Mouse (Mus musculus) urinary bladder, postnatal 4 days (tissue): ENCODE measurements around the gene Mpo.

Experiments used
- DNase-seq, 2 experiments: peaks; one replicate each; pipeline ENCODE4 v3.0.0; 2021 to 2022; ENCODE audit warnings: low spot score in 2 of 2

The Mpo gene

DNA sequence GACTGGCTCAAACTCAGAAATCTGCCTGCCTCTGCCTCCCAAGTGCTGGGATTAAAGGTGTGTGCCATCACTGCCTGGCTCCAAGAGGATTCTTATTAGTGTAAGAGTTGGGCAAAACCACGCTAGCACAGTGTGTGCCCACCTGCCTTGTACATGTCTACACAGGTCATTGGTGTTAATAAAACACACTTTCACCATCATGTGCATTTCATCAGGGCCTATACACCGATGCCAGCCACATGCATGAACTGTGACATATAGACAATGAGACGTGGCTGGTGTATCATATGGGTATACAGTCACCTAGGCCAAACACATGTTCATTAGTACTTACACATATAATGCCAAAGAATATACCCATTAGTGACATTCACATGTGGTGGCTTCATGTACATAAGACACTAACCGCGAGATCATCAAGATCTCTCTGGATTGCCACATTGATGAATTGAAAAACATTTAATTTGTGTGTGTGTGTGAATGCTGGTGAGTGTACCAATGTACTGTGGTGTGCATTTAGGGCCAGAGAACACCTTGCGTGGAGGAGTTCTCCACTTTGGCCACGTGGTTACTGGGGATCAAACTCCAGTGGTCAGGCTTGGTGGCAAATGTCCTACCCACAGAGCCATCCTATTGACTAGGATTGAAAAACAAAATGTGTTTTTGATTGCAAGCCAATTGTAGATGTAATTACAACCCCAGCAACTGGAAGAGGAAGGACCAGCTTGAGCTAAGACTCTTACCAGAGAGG lies 35.0 kb upstream of the Mpo start:
- no peak for DNase-seq

DNA sequence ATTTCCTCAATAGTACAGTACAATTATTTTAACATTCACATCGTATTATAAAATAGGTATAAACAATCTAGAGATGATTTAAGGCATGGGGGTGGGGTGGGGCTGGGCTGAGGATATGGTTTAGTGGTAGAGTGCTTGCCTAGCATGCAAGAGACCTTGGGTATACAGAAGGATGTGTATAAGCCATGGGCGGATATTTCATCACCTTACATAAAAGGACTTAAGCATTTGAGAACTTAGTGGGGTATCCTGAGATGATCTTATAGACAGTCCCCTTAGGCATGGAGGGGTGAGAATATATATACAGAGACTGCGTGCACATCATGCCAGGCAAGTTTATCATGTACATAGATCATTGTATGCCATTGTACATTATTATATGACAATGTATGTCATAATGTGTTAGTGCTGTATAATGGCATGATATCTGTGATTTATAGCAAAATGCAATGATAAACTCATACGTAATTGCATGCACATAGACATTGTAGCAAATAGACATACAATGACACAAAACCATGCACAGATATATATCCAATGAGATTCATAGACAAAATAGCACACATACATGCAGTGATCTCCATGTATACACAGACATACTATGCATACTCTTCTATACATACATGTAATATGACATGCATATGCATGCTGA lies 34.3 kb upstream of the Mpo start:
- DNase-seq = no peak

DNA sequence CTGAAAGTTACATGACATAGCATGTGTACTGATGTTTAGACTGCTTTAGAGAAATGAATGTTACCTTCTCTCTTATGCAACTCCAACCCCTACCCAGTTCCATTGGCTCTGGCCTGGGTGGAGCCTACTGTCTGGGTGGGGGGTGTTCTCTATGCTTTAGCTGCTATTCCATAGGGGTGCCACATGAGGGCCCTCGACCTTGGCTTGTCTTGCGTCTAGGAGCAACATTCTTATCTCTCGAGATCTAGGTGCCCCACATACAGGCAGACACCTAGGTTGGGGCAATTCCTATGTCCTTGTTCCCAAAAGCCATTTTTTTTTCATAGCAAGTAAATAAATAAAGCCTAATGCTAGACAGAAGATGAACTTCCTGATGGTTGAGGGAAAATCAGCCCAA lies 33.8 kb upstream of the Mpo start:
- no peak for DNase-seq

DNA sequence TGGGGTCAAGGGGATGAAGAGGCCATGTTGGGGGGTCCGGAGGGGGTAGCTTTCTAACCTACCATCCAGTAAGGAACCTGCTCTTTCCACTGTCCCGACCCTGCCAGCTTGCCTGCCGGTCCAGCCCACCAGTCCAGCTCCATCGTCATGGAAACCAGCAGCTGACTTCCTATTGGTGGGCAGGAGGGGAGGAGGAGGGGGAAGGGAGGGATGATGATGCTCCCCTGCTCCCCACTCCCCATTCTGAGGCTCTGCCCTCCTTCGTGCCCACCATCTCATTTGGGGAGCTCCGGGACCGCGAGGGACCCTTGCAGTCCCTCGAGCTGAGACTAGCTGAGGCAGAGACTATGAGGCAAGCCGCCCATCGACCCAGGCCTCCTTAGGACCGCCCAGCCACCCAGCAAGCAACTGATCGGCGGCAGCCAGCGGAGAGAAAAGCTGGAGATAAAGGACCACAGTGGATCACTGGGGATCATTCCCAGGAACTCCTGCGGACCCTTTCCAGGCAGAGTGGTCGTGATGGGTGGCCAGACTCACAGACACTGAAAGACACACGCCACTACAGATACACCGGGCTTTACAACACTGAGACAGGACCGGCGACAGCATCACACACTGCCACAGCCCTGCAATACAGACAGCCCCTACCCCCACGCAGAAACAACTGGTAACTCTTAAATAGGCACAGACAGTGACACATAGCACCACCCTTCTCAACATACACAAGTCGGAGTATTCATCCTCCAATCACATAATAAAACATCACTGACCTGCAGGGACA lies 32.9 kb upstream of the Mpo start, which contains the start of gene Tspoap1:
Gene Tspoap1, plus strand, starts transcription at position 241 of the 781 bp plus-strand sequence.
- DNase-seq = no peak

DNA sequence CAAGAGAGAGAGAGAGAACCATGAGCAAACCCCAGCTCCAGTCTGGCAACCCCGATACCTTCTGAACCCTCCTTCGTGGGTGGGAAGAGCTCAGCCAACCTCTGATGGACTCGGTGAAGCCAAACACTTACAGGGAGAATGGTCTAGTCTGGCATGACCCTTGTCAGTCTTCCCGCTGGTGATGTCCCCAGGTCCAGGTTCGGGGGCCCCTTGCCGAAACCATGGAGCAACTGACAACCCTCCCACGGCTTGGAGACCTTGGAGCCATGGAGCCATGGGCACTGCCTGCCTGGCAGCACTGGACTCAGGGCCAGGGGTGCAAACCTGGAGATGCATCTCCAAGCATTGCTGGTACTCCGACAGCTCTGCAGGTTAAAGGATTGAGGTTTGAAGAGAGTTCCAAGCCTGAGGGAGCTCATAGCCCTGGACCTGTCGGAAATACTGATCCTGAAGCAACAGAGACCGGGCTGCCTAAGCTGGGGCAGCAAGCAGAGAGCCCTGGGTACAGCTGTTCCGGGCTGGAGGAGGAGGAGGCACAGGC lies 32.1 kb upstream of the Mpo start:
- DNase-seq = no peak

DNA sequence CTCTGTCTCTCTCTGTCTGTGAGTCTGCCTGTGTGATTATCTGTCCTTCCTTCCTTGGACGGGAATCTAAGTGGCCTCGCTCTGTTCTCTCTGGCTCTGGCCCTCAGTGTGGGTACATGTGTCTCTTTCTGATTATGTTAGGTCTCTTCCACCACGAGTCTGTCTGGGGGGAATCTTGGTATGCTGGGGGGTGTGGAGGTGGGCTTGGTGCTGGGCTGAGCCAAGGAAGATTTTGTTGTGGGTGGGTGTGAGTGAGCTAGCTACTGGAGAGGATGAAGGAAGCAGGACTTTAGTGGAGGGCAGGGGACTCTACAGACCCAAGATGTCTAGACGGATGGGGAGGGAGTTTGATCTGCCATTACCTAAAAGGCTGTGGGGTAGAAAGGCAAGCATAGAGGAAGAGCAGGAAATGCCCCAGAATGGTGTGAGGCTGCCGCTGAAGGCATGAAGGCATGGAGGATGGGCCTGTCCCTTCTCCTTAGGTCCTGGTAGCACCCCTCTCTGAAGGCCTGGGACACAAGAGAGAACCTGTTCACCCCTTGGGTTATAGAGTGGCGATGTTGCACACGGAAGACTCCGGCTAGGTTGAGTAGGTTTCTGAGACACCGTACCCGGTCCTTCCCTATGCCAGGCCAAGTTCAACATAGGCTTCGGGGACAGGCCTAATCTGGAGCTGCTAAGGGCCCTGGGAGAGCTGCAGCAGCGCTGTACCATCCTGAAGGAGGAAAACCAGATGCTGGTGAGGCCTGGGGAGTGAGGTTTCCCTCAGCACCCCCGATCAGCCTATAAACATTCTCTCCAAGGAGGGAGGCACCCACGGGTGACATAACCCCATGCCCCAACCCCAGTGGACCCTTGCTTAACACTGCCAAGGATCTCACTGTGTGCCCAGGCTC lies 31.3 kb upstream of the Mpo start:
- no peak for DNase-seq

DNA sequence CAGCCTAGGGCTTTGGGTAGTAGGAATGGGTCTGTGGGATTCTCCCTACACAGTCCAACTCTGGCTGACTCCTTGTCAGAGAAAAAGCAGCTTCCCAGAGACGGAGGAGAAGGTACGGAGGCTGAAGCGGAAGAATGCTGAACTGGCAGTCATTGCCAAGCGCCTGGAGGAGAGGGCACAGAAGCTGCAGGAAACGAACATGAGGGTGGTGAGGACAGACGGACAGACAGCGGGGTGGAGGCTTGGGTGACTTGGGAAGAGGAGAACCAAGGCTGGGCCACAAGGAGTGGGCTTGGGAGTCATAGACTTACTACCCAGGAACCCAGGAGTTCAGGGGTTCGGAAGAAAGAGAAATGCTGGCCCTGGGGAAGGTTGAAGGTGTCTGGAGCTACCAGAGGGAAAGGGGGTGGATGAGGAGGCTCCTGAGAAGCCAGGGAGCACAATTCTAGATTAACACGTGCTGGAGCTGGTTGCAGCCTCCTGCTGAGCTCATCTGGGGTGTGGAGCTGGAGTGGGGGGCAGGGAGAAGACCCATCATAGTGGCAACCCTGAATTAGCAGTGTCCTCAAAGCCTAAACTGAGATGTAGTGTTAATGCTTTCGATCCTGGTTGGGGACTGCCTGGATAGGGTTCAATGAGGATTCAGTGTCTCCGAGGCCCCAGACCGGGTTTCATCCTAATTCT lies 30.5 kb upstream of the Mpo start:
- DNase-seq = no peak

DNA sequence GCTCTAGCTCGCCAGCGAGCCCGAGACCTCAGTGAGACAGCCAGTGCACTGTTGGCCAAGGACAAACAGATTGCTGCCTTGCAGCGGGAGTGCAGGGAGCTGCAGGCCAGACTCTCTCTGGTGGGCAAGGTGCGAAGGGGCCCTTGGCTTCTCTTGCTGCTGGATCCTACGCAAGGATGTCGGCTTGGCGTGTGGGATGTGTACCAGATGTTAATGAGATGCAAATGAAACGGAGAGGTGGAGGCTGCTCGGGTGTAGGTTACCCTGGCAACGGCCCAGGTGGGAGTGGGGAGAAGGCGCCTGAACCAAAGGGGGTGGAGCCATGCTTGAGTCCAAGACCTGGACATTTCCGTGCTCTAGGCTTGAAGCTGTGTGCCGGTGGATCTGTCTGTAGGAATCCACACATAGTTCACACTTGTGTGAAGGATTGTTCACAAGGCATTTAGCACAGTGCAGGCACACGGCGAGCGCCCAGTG lies 29.8 kb upstream of the Mpo start:
- DNase-seq = no peak

DNA sequence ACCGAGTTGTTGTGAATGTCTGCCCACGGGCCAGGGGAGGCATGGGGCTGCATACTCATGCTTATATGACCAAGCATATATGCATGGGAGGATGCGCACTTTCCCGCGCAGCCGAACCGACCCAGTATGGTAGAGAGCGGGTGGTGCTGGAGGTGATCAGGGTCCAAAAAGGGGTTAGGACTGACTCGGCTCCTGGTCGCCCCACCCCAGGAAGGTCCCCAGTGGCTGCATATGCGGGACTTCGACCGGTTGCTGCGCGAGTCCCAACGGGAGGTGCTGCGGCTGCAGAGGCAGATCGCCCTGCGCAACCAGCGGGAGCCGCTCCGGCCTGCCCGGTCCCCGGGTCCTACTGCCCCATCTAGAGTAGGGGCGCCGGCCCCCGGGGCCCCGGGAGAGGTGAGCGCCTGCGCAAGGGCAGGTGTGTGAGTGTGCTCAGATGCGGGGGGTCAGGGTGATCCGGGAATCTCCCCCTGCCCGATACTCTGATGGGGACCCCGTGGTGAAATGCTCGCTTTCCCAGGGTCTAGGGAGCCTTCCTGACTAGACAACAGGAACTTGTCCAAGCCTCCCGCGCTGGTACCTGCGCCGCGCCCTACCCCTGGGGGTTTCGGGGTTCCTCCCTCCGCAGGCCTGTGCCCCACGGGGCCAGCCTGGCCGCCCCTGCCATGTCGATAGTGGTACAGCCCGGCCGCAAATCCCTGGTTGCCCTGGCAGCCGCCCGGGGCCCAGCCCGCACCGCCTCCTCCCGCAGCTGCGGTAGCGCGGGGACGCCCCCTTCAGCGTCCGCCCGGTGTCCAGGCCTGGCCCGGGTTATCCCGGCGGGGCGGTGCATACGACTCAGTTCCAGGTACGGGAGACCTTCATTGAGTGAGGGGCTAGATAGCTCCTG lies 29.1 kb upstream of the Mpo start:
- no peak for DNase-seq

DNA sequence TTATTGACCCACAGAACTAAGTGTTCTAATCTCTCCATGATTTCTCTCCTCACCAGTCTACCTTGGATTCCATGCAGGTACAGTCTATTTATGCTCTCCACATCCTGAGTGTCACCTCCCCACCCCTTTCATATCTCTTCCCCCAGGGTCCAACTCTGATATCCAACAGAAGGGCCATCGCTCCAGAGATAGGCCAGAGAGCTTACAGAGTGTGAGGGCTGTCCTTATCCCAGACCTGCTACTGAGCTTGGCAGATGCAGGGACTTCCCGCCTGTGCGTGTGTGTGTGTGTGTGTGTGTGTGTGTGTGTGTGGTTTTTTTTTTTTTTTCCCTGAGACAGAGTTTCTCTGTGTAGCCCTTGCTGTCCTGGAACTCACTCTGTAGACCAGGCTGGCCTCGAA lies 24.6 kb upstream of the Mpo start:
- DNase-seq = no peak

DNA sequence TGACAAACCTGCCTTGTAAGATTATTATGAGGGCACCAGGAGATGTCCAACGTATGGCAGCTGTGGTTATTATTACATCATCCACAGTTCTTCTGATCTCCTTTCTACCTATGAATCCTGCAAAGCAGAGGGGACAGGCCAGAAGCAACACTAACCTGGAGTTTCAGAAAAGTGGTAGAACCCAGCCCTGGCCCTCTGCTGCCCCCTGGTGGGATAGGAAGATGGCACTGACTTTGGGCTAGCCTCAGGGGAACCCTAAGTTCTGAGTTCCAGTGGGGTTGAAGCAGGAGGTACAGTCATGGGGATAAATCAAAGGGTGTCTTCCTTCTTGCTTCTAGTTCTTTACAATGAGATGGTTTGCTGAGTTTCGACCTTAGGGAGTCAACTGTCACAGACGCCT lies 22.4 kb upstream of the Mpo start:
- DNase-seq = peak; percentile 41 to 80

DNA sequence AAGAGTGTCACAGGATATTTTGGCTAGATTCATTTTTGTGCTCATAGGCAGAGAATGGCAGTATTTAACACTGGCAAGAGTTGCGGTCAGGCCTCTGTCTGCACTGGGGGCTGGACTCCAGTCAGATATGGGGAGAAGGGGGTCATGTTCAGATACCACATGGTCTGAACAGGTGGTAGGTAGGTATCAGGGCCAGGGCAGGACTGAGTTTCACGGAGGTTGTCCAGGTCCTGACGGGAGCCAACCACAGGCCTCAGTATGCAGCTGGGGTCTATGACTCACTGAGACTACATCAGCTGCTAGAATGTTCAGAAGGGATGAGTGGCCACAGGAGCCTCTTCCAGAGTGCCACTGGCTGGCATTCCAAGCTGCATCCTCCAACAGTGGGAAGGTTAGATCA lies 21.0 kb upstream of the Mpo start:
- no peak for DNase-seq

DNA sequence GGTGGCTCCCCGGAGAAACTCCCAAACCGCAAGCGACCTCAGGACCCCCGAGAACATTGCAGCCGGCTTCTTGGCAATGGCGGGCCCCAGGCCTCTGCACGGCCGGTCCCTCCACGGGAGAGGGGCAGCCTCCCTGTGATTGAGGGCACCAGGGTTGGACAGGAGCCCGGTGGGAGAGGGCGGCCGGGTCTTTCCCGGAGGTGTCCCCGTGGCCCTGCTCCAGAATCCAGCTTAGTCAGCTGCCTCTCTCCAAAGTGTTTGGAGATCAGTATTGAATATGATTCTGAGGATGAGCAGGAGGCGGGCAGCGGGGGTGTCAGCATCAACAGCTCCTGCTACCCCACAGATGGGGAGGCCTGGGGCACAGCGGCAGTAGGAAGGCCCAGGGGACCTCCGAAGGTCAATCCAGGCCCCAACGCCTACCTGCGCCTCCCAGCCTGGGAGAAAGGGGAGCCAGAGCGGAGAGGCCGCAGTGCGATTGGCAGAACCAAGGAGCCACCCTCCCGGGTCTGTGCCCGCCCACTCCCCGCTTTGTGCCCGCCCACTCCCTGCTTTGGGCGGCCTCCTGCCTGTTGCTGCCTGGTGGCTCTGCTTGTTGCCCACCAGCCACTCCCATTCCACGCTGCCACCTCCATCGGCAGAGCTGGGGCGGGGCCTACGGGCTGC lies 15.1 kb upstream of the Mpo start:
- peak; percentile 66 to 81 for DNase-seq

DNA sequence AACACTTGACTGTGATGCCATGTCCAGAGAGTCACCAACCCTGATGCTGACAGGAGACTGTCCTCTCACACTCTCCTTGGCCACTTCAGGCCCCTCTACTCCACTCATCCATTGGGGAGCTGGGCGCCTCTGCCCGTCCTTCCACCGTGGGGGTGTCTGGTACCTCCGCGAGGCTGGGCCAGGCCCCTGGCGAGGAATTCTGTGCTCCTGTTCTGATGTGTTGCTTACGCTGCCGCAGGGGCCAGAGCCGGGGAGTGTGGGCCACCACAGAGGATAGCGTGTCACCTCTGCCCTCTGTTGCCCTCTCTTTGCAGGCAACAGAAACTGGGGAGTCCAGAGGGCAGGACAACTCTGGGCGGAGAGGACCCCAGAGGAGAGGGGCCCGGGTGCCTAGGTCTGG lies 14.5 kb upstream of the Mpo start:
- no peak for DNase-seq

DNA sequence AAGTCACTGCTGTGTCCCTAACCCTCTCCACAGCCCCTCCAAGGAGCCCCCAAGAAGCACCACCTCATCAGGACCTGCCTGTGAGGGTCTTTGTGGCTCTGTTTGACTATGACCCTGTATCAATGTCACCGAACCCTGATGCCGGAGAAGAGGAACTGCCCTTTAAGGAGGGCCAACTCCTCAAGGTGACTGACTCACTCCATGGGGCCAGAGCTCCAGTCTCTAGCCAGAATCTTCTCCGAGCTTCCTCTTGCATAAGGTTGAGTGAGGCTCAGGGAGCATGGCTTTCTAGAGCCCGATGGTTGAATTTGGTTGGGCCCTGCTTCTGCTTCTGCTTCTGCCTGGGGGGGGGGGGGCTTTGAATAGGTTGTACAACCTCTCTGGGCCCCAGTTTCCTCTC lies 14.0 kb upstream of the Mpo start:
- no peak for DNase-seq

DNA sequence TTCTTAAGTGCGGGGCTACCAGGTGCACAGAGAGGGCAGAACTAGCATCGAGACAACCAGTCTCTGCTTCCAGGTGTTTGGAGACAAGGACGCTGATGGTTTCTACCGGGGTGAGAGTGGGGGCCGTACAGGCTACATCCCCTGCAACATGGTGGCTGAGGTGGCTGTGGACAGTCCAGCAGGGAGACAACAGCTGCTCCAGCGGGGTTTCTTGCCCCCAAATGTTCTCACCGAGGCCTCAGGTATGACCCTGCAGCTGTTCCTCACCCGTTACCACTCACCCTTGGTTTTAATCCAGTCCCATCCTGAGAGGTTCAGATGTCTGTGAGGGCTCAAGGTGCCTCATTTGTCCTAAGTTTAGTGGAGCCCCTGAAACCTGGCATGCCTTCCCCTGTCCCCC lies 13.3 kb upstream of the Mpo start:
- DNase-seq = no peak

DNA sequence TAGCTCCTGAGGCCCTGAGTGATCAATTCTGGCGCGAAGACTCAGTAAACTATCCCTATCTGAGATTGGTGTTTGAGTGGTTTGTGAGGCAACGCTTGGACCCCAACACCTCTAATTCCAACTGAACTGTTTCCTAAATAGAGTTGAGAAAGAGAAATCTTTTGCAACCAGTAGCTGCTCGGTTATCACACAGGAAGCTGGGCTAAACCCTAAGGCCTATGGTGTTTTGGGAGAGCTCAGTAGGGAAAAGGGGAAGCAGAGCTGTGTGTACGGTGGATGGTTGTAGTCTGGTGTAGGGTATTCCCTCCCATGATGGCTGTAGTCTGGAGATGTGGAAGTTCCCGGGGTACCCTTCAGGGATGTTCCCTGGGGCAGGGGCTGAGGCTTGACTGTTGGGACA lies 3.3 kb upstream of the Mpo start:
- DNase-seq = no peak

DNA sequence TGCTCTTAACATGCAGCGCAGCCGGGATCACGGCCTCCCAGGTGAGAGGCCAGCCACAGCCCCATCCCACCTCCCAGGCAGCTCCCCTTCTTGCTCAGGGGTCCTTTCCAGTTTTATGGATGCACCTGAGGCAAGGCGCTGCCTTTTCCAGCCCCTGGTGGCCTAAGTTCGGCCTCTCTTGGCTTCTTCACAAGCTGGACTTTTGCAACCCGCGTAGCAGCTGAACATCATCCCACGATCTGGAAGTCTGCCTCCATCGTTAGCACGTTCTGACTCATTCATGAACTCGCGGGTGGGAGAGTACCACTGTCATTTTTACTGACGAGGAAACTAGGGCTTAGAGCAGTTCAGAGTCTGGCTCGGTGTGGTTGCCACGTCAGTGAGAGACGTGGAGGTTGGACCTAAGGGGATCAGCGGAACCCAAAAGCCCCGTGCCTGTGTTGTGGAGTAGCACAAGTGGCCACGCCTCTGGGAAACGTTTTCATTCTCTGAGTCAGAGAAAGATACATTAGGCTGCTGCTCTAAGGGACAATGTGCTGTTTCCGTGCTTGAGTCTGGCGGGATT lies 8.4 kb downstream of the Mpo start:
- DNase-seq = peak in 1 of 2 experiments; percentile 49

DNA sequence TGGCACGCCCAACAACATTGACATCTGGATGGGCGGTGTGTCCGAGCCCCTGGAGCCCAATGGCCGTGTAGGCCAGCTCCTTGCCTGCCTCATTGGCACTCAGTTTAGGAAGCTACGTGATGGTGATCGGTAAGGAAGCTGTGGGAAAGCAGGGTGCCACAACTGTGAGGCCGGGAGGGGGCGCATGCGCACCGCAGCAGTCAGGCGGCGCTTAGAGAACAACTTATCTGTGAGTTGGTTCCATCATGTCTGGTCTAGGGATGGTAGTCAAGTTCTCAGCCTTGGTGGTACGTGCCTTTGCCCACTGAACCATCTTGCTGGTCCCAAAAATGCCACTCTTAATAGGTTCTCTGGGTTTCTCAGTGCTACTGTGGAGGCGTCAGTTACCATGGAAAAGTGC lies 9.2 kb downstream of the Mpo start:
- no peak for DNase-seq
